Mouse (Mus musculus): Measurements from ENCODE around the gene Tlnrd1.

Gene Tlnrd1

GRCm38 (mm10) chr7:83883276-83884020, 657 bp downstream of the Tlnrd1 start:
- peak; percentile 69 to 81 for DNase-seq

GRCm38 (mm10) chr7:83882633-83883275, 1.4 kb downstream of the Tlnrd1 start:
- DNase-seq: peak; percentile 50 to 63

DNA sequence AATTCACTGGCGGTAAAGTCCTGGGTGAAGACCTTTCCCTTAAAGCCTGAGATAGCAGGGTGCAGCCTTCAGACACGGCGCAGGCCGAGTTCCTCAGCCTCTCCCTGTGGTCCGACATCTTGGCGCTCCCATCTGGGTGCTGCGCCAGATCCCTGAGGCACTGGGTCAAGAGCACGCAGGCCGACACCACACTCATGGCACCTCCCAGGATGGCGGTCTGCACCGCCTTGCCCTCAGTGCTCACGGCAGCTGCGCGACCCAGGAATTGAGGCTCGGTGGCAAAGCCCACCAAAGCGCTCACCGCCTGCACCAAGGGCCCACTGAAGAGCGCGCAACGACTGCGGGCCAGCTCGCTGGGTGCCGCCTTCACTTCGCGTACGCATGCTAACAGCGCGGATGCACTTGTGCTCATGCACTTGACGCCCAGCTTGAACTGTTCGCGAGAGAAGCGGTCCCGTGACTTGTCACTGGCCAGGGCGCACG, 1.9 kb downstream of the Tlnrd1 start:
- peak in 1 of 2 experiments; percentile 7 for DNase-seq

DNA sequence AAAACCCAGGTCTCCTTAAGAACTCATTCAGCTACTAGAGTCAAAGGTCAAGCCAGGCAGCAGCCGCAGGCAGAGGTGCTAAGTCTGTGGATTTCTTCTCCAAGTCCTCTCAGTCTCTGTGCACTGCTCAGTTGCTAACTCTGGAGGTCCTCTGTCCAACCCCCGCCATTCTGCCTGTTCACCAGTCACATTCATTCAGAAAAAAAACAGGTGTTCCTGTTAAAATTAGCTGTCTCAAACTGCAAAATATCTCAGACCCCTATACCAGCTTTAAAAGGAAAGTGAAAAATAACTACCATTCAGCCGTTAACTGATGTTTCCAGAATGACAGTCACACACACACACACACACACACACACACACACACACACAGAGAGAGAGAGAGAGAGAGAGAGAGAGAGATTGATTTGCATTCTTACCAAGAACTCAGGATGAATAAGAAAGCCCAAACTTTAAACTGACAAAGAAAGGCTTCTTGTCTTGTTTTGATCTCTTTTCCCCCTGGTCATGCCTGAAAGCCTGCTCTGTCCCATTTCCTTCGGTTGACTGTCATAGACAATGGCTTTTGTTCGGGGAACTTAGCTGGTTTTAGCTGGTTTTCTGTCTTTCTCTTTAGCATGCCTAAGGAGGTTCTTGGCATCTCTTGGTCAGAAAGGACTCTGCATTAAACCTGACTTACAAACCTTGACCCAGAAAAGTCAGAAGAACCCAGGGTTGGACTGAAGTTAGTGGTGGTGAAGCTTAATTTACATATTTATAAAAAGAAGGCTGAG, 5.2 kb downstream of the Tlnrd1 start:
- DNase-seq: no peak

DNA sequence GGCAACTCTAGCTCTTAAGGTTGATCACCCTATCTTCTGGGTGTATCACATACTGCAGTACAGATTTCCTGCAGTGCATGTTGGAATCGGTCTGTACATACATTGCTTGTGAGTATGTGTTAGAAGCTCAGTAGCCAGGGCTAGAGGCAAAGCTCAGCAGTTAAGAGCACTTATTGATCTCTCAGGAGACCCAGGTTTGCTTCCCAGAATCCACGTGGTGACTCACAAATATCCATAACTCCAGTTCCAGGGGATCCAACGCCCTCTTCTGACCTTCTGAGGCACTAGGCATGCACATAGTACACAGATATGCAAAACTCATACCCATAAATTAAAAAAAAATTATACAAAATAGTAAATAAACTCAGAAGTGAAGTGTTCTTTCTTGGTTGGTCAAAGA, 7.0 kb downstream of the Tlnrd1 start:
- DNase-seq: no peak

DNA sequence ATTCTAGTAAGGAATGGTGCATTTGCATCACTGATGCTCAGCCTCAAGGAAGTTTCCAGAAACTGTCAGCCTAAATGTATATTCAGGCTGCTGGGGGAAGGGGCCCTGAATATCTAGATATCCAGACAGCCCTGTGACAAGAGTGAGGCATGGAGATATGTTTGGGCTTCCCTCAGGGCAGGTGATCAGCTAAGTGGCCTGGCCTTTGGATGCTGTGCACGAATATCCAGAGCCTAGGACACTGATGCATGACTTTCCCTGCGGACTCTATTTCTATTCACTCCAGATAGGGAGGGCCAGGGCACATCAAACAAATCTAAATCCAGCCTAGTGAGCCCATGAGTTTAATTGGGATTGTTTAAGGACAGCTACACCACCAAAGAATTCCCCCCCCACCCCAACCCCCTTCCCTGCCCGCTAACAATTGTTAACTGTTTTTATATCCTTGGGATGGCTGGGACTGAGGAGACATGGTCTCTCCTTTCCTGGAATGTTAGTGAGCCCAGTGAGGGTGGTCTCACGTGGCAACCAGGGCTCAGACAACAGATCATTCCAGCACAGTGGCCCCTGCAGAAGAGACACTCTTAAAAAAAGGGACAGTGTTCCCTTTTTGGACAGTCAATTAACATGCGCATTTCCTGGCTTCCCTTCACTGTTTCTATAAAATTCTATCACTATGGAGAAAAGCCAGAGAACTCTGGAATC, 14.1 kb downstream of the Tlnrd1 start:
- DNase-seq: no peak

DNA sequence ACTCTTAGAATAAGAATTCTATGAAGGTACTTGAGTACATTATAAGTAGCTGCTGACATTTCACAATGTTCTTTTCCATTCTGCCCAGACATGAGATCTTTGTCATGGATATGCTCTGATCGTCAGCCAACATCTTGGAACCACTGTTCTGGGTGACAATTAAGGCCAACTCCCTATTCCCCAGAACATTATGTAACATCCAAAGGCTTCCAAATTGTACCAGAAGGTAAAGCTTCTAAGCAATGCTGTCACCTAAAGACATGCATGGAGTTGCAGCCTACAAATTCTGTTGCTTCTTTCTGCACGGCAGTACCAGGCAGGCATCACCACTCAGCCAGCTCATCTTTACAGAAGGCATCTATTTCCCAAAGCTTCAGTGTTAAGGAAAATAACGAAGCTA, 15.9 kb downstream of the Tlnrd1 start:
- no peak for DNase-seq

DNA sequence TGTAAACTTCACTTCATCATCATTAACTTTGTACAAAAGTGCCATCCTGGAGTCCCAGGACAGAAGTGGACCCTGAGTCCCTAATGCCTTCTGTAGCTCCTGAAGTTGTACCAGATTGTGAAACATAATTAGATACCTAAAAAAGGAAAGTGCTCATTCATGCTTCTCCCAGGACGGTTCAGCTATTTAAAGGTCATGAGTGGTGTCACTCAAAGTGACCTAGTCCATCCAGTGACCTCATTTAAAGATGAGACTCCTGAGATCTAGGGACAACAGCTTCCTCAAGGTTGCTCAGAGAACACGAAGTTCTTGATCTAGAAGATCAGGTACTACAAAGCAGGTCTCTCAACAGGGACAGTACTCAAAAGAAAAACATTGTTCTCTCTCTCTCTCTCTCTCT, 20.6 kb downstream of the Tlnrd1 start:
- DNase-seq: no peak

DNA sequence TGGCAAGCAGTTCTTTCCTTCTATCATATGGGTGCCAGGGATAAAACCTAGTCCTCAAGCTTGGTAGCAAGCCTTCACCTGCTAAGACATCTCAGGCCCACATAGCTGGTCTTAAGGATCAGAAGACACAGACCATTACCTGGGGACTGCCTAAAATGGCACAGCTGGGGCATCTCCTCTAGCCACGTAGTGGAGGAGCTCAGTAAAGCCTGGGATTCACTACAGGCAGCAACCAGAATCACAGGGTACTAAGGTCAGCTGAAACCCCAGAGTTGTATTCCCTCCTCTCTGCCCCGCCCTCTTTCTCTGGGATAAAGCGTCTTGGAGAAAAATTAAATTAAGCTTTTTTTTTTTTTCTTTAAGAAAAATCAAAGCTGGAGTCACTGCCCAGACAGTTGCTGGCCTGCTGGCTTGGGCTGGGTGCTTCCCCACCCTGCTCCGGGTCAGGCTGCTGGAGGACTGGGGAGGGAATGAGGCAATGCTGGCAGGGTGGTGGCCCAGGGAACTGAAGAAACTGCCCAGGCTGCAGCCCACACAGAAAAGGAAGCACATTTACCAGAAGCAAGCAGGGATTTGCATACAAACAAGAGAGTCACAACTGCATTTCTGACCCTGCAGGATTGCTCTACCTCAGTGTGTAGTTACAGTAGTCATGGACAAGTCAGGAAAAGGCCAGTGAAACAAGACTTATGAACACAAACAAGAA, 24.6 kb downstream of the Tlnrd1 start:
- DNase-seq: no peak

DNA sequence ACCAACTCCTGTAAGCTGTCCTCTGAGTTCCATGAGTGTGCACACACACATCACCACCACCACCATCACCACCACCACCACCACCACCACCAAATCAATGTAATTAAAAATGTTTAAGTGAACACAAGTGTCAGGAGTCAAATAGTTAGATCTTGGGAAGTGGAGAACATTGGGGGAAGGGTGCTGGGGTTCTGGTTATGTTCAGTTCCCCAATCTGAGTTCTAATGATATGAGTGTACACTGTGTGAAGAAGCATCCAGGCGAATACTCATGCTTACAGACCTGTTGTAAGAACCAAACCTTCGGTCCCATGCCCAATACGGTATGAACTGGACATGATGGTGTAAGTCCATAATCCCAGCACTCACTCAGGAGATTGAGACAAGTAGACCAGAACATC, 26.2 kb downstream of the Tlnrd1 start:
- DNase-seq: no peak

DNA sequence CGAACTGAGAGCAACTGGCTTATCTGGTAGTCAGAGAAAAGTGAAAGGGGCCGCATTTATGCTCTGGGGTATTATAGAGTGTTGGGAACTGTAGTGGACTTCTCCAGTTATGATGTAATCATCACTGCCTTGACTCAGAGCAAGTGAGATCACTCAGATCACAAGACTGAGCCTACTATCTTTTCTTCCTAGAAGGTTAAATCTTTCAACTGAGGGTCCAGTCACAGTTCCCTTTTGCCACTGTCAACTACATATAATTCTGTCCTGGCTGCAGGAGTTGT, 27.0 kb downstream of the Tlnrd1 start:
- DNase-seq: no peak

DNA sequence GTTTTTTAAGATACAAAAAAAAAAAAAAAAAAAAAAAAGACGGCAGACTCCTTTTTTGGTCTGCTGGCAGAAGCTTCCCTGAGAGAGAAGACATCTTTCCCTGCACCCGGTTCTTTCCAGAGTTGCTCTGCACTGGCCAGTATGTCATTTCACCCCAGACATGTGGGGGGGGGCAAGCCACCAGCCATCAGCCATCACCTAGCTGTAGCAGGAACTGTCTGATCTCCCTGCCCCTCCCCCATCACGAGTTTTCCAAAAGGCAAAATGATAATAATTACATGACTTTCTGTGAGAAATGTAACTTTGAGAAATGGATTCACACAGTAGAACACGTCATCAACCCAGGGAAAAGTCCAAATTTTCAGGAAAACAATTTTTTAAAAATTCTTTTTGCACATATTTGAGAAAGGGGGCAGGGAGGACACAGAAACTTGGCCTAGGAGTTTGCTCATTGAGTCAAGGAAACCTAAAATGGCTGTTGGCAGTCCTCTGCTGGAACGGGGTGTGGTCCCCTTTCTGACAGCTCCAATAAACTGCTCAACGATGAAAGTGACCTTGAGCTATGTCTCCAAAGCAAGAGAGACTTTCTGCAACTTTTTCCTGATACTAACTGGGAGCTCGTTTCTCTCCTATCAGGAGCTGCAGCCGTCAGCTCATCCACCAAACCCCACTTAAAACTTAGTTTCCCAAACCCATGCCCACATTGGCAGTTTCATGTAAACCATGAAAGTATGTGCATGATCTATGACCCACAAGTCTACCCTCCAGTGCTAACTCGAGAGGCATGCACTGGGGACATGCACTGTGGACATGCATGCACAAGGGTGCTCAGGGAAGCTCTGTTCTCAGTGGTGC, 27.5 kb downstream of the Tlnrd1 start:
- DNase-seq: no peak

GRCm38 (mm10) chr7:83855203-83855602, 28.9 kb downstream of the Tlnrd1 start:
- no peak for DNase-seq

DNA sequence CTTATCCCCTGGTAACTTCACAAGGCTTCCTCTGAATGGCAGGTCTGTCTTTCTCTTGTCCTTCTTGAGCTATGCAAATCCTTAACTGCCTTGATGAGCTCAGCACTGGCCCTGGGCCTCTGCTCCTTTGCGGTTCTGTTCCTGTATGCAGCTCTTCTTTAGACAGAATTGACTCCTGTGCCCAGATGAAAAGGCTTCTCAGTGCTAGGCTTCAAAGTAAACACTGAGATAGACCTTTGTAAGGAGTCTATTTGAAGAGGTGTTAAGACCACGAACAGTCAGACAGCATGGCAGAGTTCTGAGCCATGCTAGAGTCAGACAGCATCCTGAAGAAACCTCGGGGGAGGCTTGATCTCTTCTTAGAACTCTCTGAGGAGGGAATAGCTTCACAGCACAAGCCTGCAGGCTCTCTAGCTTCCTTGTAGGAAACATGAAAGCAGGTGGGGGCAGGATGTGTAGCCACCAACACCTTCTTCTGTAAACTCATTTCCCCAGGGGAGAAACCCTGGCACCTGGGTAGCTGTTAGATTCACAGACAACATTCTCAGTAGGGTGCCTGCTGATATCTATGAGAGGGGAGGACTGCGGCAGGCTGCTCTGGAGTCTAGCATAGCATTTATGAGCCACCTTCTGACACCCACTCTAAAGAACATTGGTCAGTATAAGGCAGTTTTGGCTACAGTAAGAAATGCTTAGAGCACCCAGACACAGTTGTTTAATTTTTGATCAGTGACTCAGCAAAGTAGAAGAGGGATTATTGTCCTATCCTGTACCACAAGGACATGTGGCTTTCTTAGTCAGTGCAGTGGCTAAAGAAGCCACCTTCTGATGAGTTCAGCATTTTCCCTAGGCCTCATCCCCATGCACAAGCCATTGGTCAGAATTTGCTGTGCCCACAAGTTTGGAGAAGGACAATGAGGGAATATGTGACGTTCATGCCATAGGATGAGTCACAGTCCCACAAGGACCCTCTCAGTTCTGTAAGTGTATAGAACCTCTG, 31.4 kb downstream of the Tlnrd1 start:
- DNase-seq: no peak

- no peak for DNase-seq
Measured at GRCm38 (mm10) chr7:83851569-83852380, 32.3 kb downstream of the Tlnrd1 start.

- no peak for DNase-seq
Measured at GRCm38 (mm10) chr7:83847187-83848075, 36.7 kb downstream of the Tlnrd1 start.

- DNase-seq: no peak
Measured at GRCm38 (mm10) chr7:83844807-83845206, 39.3 kb downstream of the Tlnrd1 start.

- no peak for DNase-seq
Measured at GRCm38 (mm10) chr7:83842486-83843259, 41.4 kb downstream of the Tlnrd1 start.

Data from cerebellum, adult 18-20 months (tissue).